Mouse (Mus musculus) regulatory T cell (primary cell): Measurements from ENCODE around the gene Mical2.

Experiments
- in situ Hi-C: fragments of 300-600 bp; cut with MboI, MseI; formaldehyde crosslinking; loops from one replicate; pipeline ENCODE4 v1.15.1; 2025; ENCODE audit warnings: high pct_unique_total_duplicates

Gene Mical2

GRCm38 (mm10) chr7:112225615-112226262 is at the start of gene Mical2:
Gene Mical2 (plus strand): TSS chr7:112225856.
- in situ Hi-C loops = no loop called here

DNA sequence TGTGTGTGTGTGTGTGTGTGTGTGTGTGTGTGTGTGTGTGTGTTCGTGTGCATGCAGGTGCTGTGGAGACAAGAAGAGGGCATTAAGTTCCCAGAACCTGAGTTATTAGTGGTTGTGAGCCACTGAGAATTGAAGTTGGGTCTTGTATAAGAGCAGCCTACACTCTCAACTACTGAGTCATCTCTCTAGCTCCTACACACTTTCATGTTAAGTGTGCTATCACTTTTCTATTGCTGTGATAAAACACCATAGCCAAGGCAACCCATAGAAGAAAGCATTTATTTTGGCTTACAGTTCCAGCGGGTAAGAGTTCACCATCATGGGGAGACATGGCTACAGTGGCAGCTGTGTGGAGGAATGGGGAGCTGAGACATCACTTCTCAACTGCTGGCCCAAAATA is 49.0 kb upstream of the Mical2 start:
- in situ Hi-C loops = no loop called here

DNA sequence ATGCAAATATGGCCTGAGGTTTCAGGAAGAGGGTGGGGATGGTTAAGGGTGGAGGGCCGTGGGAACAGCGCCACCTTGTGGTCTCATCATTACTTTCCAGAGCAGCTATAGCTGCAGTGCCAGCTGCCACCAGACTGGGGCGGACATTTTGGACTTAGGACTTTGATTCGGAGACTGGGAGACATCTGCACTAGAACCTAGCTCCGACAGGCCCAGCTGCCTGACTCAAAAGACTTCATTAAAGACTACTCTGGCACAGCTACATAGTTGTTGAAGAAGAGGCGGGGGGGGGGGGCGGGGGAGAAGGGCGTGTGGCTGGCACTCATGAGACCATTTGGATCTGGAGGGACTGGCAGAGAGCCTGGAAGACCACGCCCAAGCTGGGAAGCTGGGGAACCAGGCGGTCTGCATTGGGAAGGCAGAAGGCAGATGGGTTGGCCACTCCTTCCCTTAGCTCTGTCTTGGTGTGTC is 45.4 kb upstream of the Mical2 start:
- in situ Hi-C loops = loop anchor here (5.0 kb wide), 1 partner anchor 187 kb away; no protein-coding TSS in a partner anchor

DNA sequence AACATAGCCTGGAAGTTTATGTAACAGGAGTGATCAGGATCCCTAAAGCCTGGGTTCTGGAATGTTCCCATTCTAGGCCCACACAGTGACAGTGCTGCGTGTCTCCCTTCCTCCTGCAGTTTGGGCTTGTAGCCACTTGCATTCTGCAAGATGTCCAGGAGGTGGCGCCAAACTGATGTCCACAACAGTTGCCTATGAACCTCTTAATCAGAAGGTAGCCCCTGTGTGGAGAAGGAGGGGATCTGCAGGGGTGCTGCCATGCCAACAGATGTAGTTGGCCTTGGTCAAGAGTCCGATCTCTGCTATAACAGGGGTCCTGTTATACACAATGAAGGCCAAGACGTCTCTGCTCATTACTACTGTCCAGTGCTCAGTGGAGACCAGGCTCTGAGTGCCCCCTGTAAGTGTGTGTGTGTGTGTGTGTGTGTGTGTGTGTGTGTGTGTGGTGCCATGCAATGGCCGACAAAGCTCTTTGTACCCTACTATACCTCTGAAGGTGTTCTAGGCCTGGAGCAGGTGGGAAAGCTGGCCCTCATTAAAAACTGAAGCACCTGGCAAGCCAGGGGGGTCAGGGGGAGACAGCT is 42.3 kb upstream of the Mical2 start:
- in situ Hi-C loops = loop anchor here (5.0 kb wide), 1 partner anchor 184 kb away; no protein-coding TSS in a partner anchor

DNA sequence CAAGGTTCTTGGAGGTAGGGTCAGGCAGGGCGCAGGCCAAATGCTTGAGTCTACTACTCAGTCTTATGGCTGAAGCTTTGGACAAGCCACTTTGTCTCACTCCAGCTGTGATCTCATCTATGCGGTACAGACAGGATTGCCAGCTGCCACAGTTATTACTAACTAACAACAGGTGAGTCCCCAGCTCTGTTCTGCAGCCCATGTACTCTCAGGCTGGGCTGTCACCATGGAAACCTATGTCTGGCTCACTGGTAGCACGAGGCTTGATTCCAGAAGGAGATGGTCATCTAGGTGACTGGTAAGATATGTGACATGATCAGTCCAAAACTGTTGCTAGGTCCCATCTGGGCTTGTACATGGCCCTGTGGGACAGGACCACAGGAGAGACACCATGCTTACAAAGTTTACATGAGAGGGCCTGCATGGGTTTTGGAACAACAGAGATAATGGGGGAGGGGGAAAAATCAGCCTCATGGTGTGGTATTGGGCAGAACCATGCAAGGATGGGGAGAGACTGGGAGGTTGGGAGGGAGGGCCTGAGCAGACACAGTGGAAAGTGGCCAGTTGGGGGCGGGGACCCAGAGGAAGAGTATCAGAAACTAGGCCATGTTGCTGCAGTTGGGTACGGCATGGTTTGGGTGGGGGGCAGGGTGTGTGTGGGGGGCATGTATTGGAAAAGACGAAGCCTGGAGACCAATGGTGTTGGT is 41.0 kb upstream of the Mical2 start:
- in situ Hi-C loops = loop anchor here (5.0 kb wide), 1 partner anchor 183 kb away; no protein-coding TSS in a partner anchor

DNA sequence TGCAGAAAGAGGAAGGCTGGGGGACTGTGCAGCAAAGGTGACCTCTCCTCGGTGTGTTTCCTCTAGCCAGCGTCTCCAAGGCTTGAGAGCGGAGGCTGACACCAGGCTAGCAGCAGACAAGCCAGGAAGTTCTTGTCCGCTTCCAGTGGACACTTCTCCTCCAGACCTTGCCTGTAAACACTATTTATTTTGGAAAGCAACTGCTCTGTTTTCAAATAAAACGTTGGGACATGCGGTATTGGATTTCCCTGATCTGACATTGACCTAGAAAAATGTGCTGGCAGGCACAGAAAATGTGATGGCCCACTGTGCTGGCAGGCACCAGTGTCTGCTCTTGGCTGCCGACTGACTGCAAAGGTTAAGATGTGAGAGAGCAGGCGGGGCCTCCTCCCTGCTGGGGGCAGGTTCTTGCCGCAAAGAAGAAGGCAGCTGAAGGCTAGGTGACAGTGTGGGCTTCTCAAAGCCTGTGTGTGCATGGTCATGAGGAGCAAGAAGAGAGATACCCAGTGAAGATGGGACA is 40.4 kb upstream of the Mical2 start:
- in situ Hi-C loops = no loop called here

DNA sequence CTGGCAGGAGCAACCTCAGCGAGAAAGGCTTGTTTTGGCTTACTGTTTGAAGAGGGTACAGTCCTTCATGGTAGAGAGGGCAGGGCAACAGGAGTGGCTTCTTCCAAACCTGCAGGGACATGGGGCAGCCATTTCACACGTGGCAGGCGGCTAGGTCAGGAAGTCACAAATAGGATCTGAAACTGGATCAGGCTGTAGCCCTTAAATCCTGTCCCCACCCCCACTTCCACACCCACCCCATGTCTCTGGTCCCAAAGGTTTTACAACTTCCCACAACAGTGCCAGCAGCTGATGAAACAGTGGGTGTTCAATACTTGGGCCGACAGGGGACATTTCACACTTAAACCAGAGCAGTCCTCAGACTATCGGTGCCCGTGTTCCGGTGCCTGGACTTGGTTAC is 38.8 kb upstream of the Mical2 start:
- in situ Hi-C loops = no loop called here

DNA sequence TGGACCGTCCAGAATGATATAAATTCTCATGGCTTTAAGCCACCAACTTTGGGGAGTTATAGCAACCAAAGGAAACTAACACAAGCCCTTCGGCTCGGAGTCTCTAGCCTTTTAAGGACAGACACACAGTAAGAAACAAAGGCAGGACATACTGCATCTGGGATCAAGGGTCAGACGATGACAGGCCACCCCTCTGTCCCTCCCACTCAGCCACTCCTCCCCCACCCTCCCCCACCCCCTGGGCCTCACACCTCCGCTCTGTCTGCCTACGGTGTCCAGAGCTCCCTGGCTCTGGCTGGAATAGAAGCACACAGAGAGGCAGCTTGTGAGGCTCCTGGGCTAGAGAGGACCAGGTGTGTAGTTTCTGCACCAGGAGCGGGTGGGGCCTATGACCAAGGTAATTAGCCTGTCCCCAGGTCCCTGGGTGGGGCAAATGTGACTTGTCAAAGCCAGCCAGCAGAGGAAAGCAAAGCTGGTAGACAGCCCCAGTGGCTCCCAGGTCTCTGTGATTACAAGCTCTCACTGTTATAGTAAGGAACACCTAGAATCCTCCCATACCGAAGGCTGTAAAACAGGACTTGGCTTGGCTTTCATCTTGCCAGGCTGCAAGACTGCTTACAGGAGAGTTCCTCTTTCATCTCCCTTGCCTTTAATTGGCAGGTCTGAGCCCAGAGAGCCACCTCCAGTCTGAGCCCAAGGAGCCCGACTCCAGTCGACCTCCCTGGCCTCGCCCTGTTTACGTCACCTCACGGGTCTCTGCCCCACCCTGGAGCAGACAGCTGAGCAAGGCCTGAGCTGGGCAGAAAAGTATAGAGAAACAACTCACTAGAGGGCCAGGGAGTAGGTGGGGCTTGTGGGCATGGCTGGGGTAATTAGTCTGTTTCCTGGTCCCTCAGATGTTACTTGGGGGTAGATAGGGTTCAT is 37.9 kb upstream of the Mical2 start:
- in situ Hi-C loops = no loop called here

DNA sequence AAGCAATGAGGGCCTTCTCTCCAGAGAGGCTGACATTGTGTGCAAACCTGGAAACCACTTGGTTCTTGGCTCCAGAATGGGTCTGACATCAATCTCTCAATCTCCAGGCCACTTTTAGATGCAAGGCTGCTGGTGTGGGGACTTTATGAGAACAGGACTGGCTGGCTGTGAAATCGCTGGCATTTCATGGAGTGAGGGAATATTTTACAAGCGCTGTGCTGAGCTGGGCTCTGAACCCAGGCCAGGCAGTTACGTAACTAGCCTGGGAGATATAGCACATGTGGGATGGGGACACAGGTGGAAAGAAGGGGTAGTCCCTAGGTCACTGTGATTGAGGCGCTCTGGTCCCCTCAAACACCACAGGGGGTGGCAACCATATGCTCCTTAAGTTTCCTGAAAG is 33.4 kb upstream of the Mical2 start:
- in situ Hi-C loops = no loop called here

DNA sequence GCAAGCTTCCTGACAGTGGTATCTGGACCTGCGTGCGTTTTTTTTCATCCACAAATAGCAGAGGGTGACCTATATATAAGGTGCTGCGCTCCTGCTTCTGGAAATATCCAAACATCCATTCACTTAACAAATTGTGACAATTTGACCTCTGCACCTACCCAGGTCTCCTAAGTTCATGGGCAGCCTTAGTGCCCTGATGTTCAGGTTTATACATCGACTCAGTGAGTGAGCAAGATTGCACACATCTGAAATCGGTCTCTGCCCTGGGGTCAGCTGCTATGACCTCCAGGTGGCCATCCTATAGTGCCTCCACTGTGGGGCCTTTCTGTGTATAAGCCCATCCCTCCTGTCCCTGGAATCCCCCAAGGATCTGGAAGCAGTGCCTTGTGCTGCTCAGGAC is 32.9 kb upstream of the Mical2 start:
- in situ Hi-C loops = no loop called here

- in situ Hi-C loops = no loop called here
These were observed 31.4 kb upstream of the Mical2 start for GRCm38 (mm10) chr7:112194286-112194685.

DNA sequence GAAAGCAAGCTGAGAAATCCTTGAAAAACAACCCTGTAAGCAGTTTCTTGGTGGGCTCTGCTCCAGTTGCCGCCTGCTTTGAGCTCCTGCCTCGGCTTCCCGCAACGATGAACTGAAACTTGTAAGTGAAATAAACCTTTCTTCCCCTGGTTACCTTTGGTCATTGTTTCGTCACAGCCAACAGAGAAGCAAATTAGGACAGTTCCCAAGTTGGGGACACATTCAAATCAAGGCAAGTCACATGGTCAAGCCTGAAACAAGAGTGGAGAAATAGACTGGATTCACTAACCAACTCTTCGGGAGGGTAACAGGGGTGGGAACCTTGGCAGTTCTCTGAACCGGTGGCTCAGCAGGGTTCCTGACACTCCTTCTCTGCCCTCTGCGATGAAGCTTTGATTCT is 28.2 kb upstream of the Mical2 start:
- in situ Hi-C loops = no loop called here

GRCm38 (mm10) chr7:112199343-112199742 is 26.3 kb upstream of the Mical2 start:
- in situ Hi-C loops = no loop called here

DNA sequence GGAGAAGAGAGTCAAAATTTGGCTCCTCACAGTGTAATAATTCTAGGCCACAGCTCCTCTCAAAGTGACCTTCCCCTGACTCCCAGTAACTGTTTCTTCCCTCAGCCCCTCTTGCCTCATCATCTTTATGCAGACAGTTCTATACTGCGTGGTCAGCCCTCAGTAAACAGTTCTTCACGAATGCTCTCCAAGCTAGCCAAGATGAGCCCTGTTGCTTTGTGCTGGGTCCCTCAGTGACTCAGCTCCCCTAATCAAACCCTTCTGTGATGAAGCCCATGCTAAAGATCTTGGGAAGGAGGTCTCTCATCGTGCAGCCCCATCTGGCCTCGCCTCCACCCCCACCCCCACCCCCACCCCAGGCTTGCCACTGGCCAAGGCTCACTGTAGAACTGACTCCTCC is 24.9 kb upstream of the Mical2 start:
- in situ Hi-C loops = no loop called here

DNA sequence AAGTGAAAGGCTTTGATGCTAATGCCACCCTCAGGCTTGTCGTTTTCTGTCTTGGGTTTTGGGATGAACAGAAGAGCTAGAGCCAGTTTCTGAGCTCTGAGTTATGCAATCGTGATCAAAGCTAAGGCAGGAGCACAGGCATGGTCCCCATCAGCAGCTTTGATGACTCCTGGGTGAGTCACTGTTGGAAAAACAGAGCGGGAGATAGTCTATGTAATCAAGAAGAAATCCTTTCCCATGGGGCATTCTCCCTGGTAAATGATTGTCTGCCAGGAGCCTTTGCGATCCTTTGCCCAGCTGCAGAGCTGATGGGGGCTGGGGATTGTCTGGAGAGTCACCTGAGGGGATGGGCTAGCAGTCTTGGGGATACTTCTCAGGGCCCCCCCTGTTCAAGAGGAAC is 23.5 kb upstream of the Mical2 start:
- in situ Hi-C loops = no loop called here

DNA sequence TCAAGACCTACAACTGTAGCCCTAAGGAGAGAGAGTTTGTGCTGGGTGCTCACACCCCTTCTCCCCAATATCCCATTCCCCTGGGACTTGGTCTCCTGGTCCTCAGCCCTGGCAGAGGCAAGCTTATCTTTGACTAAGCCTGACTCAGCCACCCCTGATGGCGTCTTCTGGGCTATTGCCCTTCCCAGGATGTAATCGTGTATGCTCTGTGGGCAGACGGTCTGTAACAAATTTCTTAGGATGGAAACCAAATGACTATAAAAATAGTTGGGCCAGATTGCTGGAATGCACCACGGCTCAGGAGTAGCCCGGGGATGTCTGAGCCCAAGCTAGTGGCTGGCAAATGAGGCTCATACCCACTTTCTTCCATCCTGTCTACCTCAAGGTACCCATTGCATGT is 22.8 kb upstream of the Mical2 start:
- in situ Hi-C loops = no loop called here

- in situ Hi-C loops = no loop called here
These were observed 21.7 kb upstream of the Mical2 start for GRCm38 (mm10) chr7:112203937-112204336.

DNA sequence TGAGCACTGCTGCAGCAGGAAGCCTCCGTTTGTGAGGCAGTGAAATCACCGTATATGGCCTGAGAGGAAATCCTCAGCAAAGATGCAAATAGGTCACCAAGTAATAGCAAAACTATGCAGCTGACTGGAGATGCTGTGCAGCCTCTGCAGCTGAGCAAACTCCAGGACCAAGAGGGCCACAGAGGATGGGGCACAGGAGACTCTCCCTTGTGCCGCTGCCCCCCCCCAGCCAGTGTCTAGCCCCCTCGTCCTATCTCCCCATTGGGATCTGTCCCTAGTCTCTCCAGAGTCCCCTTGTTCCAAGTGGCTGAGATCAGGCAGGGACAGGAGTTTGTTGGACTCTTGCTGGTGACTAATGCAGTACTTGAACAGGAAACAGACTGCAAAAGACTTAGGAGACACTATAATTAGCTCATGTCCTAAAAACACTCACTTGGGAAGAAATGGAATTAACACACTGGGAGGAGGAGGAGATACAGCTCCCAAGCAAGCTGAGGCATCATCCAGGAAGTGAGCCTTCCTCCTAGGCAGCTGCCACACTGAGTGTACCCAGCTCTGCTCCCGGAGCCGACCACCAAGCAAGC is 21.2 kb upstream of the Mical2 start:
- in situ Hi-C loops = no loop called here

- in situ Hi-C loops = no loop called here
These were observed 20.1 kb upstream of the Mical2 start for GRCm38 (mm10) chr7:112205513-112205912.

GRCm38 (mm10) chr7:112207717-112208116 is 17.9 kb upstream of the Mical2 start:
- in situ Hi-C loops = no loop called here
